Mouse (Mus musculus): Measurements from ENCODE around the gene Pdzk1ip1.
A peak's percentile ranks its signal among the peaks of the same experiment; 100 is the strongest.

- TF ChIP-seq CTCF (IDR thresholded peaks at IDR 0.05; ENCODE audit: insufficient read depth, low read length) (no peak), POLR2A (IDR thresholded peaks at IDR 0.05; ENCODE audit: borderline replicate concordance, extremely low read depth, low read depth, low read length) (peak; percentile 74; the same call in 1 of the 2 replicates)
Measured at GRCm38 (mm10) chr4:115052343-115053005, 36.0 kb upstream of the Pdzk1ip1 start.

Data from lung, adult 2 months (tissue).